Mouse (Mus musculus) neural tube, embryonic 12.5 days (tissue): ENCODE data around the gene Smpd1. TPM values are rescaled to one million over a fixed set of nuclear protein-coding genes. Genes with fewer than 3 reads are reported as not detected.

Source experiments
- ATAC-seq: fragments of 200-750 bp; cut with Nextera tagmentation; 2 replicates; pipeline ENCODE4 v1.8.0; 2017; ENCODE audit warnings: low read depth, mild to moderate bottlenecking, moderate TSS enrichment, moderate library complexity; ENCODE audit not compliant: low FRiP score
- H3K27ac ChIP-seq: fragments of 300-500 bp; sonication (generic); 2 replicates; pipeline ENCODE4 v1.5.1; 2016
- H3K27me3 ChIP-seq: fragments of 300-500 bp; sonication (generic); replicated peaks from 2 replicates; pipeline ENCODE4 v1.6.1; 2016; ENCODE audit warnings: mild to moderate bottlenecking
- H3K36me3 ChIP-seq: fragments of 300-500 bp; sonication (generic); 2 replicates; pipeline ENCODE4 v1.6.1; 2016; ENCODE audit warnings: mild to moderate bottlenecking
- H3K4me1 ChIP-seq: fragments of 300-500 bp; sonication (generic); 2 replicates; pipeline ENCODE4 v1.6.1; 2016
- H3K4me2 ChIP-seq: fragments of 300-500 bp; sonication (generic); replicated peaks from 2 replicates; pipeline ENCODE4 v1.6.1; 2016; ENCODE audit warnings: mild to moderate bottlenecking
- H3K4me3 ChIP-seq: fragments of 300-500 bp; sonication (generic); 2 replicates; pipeline ENCODE4 v1.5.1; 2016
- H3K9ac ChIP-seq: fragments of 300-500 bp; sonication (generic); 2 replicates; pipeline ENCODE4 v1.6.1; 2016; ENCODE audit warnings: mild to moderate bottlenecking
- H3K9me3 ChIP-seq: fragments of 300-500 bp; sonication (generic); 2 replicates; pipeline ENCODE4 v1.6.1; 2016; ENCODE audit warnings: mild to moderate bottlenecking
- WGBS: fragments of 180-500 bp; shearing (Covaris S2); methylation state at CpG from one replicate; pipeline ENCODE4 v1.1.7; 2016; 5-methylcytosine and 5-hydroxymethylcytosine counted together
- polyA plus RNA-seq: library from polyadenylated mRNA; unstranded; fragments of >200 nt; fragmentation: Nextera tagmentation; extraction: Ambion mirVana; gene quantifications from 2 replicates; pipeline ENCODE4 v1.2.1, GENCODE M21; 2016

The Smpd1 gene
- 53.8 and 56.6 TPM in 2 replicates for polyA plus RNA-seq

GRCm38 (mm10) chr7:105554212-105554942 lies at the start of gene Smpd1:
Gene Smpd1, plus strand, starts transcription at chr7:105554360.
- Histone ChIP-seq H3K9ac (peak within 1 kb of the TSS; percentile 71), H3K9me3 (no peaks in the 10 kb centered on the region), H3K4me1 (peaks cover 18% of the 10 kb centered on the region; the same call in 1 of the 2 replicates), H3K4me3 (peak within 1 kb of the TSS; percentile 71), H3K36me3 (peaks cover 19% of the 10 kb centered on the region), H3K27ac (peak within 1 kb of the TSS; percentile 42; the same call in 1 of the 2 replicates), H3K27me3 (no peaks in the 10 kb centered on the region), H3K4me2 (peak within 1 kb of the TSS; percentile 84)
- 5% methylated on average over 26 of the region's 26 CpGs for WGBS
- ATAC-seq, result peak; percentile 89

GRCm38 (mm10) chr7:105507257-105507656 lies 46.9 kb upstream of the Smpd1 start:
- H3K4me1 ChIP-seq, result no peaks in the 10 kb centered on the region
- 83% methylated on average over 4 of the region's 4 CpGs for WGBS
- H3K36me3 ChIP-seq, result no peaks in the 10 kb centered on the region
- no peaks in the 10 kb centered on the region for H3K9me3 ChIP-seq
- no peak overlapping the region for H3K27ac ChIP-seq
- no peak for ATAC-seq
- H3K9ac ChIP-seq, result no peak overlapping the region
- H3K27me3 ChIP-seq, result no peaks in the 10 kb centered on the region
- no peak overlapping the region for H3K4me3 ChIP-seq
- H3K4me2 ChIP-seq, result no peak overlapping the region

- Histone ChIP-seq H3K27me3 (no peaks in the 10 kb centered on the region), H3K9me3 (no peaks in the 10 kb centered on the region), H3K27ac (no peak overlapping the region), H3K36me3 (no peaks in the 10 kb centered on the region), H3K4me3 (no peak overlapping the region), H3K9ac (no peak overlapping the region), H3K4me1 (no peaks in the 10 kb centered on the region), H3K4me2 (no peak overlapping the region)
- ATAC-seq, result no peak
- WGBS, result 83% methylated on average over 5 of the region's 5 CpGs
Measured at GRCm38 (mm10) chr7:105510143-105510542, 44.0 kb upstream of the Smpd1 start.

DNA sequence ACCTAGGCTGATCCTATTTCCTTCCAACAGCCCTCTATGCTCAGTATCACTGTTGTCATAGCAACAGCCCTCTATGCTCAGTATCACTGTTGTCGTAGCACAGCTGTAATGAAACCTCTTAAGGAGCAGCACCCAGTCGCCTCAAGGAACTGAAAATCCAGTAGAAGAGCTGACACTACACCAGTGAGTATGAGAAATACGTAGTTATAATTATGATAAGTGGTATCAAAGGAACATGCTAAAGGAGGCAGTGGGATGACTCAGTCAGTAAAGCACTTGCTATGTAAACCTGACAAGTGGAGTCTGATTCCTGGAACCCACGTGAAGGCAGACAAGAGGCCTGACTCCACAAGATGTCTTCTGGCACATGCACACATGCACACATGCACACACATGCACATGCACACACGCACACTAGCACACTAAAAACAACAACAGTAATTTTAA lies 40.3 kb upstream of the Smpd1 start:
- H3K4me2 ChIP-seq, result no peak overlapping the region
- ATAC-seq, result peak; percentile 70
- H3K9ac ChIP-seq, result no peak overlapping the region
- no peaks in the 10 kb centered on the region for H3K27me3 ChIP-seq
- H3K4me3 ChIP-seq, result no peak overlapping the region
- H3K27ac ChIP-seq, result no peak overlapping the region
- WGBS, result 65% methylated on average over 5 of the region's 5 CpGs
- H3K36me3 ChIP-seq, result no peaks in the 10 kb centered on the region
- no peaks in the 10 kb centered on the region for H3K4me1 ChIP-seq
- H3K9me3 ChIP-seq, result no peaks in the 10 kb centered on the region

GRCm38 (mm10) chr7:105514561-105514960 lies 39.6 kb upstream of the Smpd1 start:
- Histone ChIP-seq H3K9ac (no peak overlapping the region), H3K27me3 (no peaks in the 10 kb centered on the region), H3K27ac (no peak overlapping the region), H3K4me2 (no peak overlapping the region), H3K36me3 (no peaks in the 10 kb centered on the region), H3K9me3 (no peaks in the 10 kb centered on the region), H3K4me1 (no peaks in the 10 kb centered on the region), H3K4me3 (no peak overlapping the region)
- WGBS, result 56% methylated on average over 5 of the region's 5 CpGs
- ATAC-seq, result peak; percentile 46

DNA sequence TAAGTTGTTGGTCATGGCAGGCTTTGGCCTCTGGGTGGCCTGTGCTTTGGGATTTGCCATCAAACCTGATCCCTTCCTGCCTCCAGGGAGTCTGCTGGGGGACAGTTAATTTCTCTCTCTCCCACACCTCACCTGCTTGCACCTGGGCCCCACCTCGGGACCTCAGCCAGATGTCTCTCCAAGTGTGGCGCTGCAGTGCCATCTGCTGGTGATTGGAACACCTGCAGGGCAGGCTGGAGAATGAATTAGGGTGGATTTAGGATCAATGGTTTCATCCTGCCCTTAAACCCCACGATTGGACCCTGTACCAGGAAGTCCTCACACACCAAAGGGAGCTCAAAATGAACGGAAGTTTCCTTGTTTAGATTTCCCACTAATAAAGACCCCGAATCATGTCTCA lies 39.0 kb upstream of the Smpd1 start:
- Histone ChIP-seq H3K4me2 (no peak overlapping the region), H3K27me3 (no peaks in the 10 kb centered on the region), H3K36me3 (no peaks in the 10 kb centered on the region), H3K9me3 (no peaks in the 10 kb centered on the region), H3K27ac (no peak overlapping the region), H3K4me1 (no peaks in the 10 kb centered on the region), H3K4me3 (no peak overlapping the region), H3K9ac (no peak overlapping the region)
- peak; percentile 38 for ATAC-seq
- WGBS, result 12% methylated on average over 5 of the region's 5 CpGs

DNA sequence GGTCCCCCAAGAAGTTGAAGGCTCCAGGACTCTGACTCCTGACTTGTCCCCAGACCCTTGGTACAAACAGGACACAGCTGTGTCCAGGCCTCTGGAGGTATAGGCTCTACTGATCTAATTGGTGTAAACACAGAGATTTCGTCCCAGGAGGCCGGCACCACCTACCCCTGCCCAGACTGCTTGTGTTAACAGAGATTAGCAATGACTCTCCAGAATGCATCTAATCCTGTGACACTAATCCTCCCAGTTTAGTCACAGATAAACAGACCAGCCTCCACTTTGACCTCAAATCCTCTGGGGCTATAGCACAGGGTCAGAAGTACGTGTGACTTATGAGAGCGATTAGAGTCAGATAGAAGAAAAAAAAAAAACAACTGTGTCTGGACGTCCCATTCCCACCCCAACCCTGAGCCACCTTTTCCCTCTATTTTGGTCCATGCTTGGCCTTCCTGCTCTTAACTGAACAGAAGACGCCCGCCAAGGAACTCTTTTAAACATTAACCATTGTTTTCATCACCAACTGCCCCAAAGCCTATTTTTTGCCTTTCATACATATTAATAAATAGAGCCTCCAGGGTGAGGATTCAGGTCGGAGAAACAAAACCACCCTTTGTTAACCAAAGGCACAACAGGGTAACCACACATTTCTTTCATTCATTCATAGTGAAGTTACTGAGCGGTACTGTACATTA lies 37.3 kb upstream of the Smpd1 start:
- Histone ChIP-seq H3K4me1 (no peaks in the 10 kb centered on the region), H3K4me2 (no peak overlapping the region), H3K27ac (no peak overlapping the region), H3K36me3 (no peaks in the 10 kb centered on the region), H3K4me3 (no peak overlapping the region), H3K27me3 (no peaks in the 10 kb centered on the region), H3K9me3 (no peaks in the 10 kb centered on the region), H3K9ac (no peak overlapping the region)
- WGBS, result 67% methylated on average over 9 of the region's 9 CpGs
- ATAC-seq, result no peak

- H3K36me3 ChIP-seq, result no peaks in the 10 kb centered on the region
- 76% methylated on average over 11 of the region's 11 CpGs for WGBS
- no peak for ATAC-seq
- no peak overlapping the region for H3K4me2 ChIP-seq
- no peak overlapping the region for H3K9ac ChIP-seq
- H3K4me3 ChIP-seq, result no peak overlapping the region
- H3K4me1 ChIP-seq, result no peaks in the 10 kb centered on the region
- H3K9me3 ChIP-seq, result no peaks in the 10 kb centered on the region
- no peak overlapping the region for H3K27ac ChIP-seq
- H3K27me3 ChIP-seq, result no peaks in the 10 kb centered on the region
Measured at GRCm38 (mm10) chr7:105519336-105519735, 34.8 kb upstream of the Smpd1 start.

GRCm38 (mm10) chr7:105519771-105520170 lies 34.4 kb upstream of the Smpd1 start:
- Histone ChIP-seq H3K27ac (no peak overlapping the region), H3K9ac (no peak overlapping the region), H3K4me3 (no peak overlapping the region), H3K4me2 (no peak overlapping the region), H3K4me1 (no peaks in the 10 kb centered on the region), H3K36me3 (no peaks in the 10 kb centered on the region), H3K27me3 (no peaks in the 10 kb centered on the region), H3K9me3 (no peaks in the 10 kb centered on the region)
- no peak for ATAC-seq
- 83% methylated on average over 2 of the region's 2 CpGs for WGBS

GRCm38 (mm10) chr7:105520201-105520600 lies 34.0 kb upstream of the Smpd1 start:
- no peak overlapping the region for H3K27ac ChIP-seq
- H3K27me3 ChIP-seq, result no peaks in the 10 kb centered on the region
- H3K9me3 ChIP-seq, result no peaks in the 10 kb centered on the region
- 42% methylated on average over 6 of the region's 6 CpGs for WGBS
- no peak overlapping the region for H3K4me3 ChIP-seq
- H3K36me3 ChIP-seq, result no peaks in the 10 kb centered on the region
- no peak overlapping the region for H3K9ac ChIP-seq
- H3K4me1 ChIP-seq, result no peaks in the 10 kb centered on the region
- no peak overlapping the region for H3K4me2 ChIP-seq
- ATAC-seq, result no peak

DNA sequence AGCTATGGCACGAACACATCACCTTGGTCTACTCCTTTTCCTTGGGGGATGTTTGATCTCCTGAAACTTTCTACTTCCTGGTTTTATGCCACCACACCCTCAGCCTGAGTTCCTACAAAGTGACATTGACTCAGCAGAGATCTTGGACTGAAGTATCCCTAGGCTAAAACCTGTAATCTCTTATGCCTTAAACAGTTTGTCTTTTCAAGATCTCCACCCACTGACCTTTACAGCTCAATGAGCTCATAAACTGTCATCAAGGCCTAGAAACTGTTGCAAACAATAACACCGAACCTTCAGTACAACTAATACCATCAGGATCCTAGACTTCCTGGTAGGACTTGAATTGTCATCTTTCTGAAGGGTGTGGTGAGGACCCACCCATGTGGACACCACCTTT lies 29.9 kb upstream of the Smpd1 start:
- H3K4me2 ChIP-seq, result no peak overlapping the region
- no peak for ATAC-seq
- H3K27ac ChIP-seq, result no peak overlapping the region
- no peaks in the 10 kb centered on the region for H3K4me1 ChIP-seq
- H3K4me3 ChIP-seq, result no peak overlapping the region
- WGBS, result 92% methylated on average over 2 of the region's 2 CpGs
- no peaks in the 10 kb centered on the region for H3K36me3 ChIP-seq
- no peak overlapping the region for H3K9ac ChIP-seq
- no peaks in the 10 kb centered on the region for H3K9me3 ChIP-seq
- H3K27me3 ChIP-seq, result no peaks in the 10 kb centered on the region

GRCm38 (mm10) chr7:105527306-105527937 lies 26.7 kb upstream of the Smpd1 start:
- Histone ChIP-seq H3K4me1 (no peaks in the 10 kb centered on the region), H3K36me3 (no peaks in the 10 kb centered on the region), H3K9ac (no peak overlapping the region), H3K27ac (no peak overlapping the region), H3K27me3 (no peaks in the 10 kb centered on the region), H3K4me2 (no peak overlapping the region), H3K4me3 (no peak overlapping the region), H3K9me3 (no peaks in the 10 kb centered on the region)
- WGBS, result 56% methylated on average over 1 of the region's 1 CpGs
- peak; percentile 59; the same call in 1 of the 2 replicates for ATAC-seq
